Mouse (Mus musculus) liver, postnatal 0 days (tissue): ENCODE results near the gene Des.

Experiments used
- CTCF ChIP-seq: sonication (generic); IDR thresholded peaks from 2 replicates; pipeline ENCODE4 v1.5.1; 2016; ENCODE audit warnings: antibody characterized with exemption, low read depth
- EP300 ChIP-seq: IDR thresholded peaks from 2 replicates; pipeline ENCODE4 v1.6.1; 2016; ENCODE audit warnings: antibody characterized with exemption, low read depth, mild to moderate bottlenecking

GRCm38 (mm10) chr1:75393139-75393538 lies 33.0 kb downstream of the Des start:
- TF ChIP-seq CTCF, result no peak
- no peak for TF ChIP-seq EP300
